Mouse (Mus musculus): ENCODE measurements around the gene Shcbp1l. TPM values are rescaled to one million over a fixed set of nuclear protein-coding genes. Genes with fewer than 3 reads are reported as not detected.
"Not testable (repeated sequence)": the region's sequence is repeated elsewhere in the genome, so short reads cannot be mapped to it uniquely, and the experiment has no call there.

Shcbp1l gene
- total and polyA plus RNA-seq, 3 experiments, result 0.06 TPM; not detected in 2

DNA sequence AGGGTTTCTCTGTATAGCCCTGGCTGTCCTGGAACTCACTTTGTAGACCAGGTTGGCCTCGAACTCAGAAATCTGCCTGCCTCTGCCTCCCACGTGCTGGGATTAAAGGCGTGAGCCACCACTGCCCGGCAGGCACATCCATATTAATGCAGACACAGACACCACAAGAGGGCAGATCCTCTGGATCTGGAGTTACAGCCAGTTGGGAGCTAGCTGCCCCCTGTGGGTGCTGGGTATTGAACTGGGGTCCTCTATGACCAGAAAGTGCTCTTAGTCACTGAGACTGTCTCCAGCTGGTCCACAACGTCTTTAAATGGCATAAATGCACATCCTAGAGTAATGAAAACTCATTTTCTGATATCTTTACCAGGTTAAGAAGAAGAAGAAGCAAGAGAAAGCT lies 39.3 kb upstream of the Shcbp1l start:
- peak; percentile 29 for TF ChIP-seq CTCF (IDR thresholded peaks at IDR 0.05)
- not testable (repeated sequence) for H3K4me1 ChIP-seq (ENCODE audit: control insufficient read depth, insufficient read depth, low read length); H3K27me3 ChIP-seq (ENCODE audit: control insufficient read depth, insufficient read depth, low read length); H3K27ac ChIP-seq; H3K9ac ChIP-seq (ENCODE audit: low read depth, low read length); H3K79me2 ChIP-seq (replicated peaks; ENCODE audit: control insufficient read depth, insufficient read depth, low read length); H3K36me3 ChIP-seq (ENCODE audit: control insufficient read depth, insufficient read depth, low read length); H3K4me3 ChIP-seq; DNase-seq
- intact Hi-C loops (cut with DNase I), result loop anchor here (1.0 to 5.0 kb wide), 6 partner anchors 12 to 338 kb away; partner anchors contain the start of gene Lamc1
- 74% methylated on average over 5 of the region's 5 CpGs for WGBS

DNA sequence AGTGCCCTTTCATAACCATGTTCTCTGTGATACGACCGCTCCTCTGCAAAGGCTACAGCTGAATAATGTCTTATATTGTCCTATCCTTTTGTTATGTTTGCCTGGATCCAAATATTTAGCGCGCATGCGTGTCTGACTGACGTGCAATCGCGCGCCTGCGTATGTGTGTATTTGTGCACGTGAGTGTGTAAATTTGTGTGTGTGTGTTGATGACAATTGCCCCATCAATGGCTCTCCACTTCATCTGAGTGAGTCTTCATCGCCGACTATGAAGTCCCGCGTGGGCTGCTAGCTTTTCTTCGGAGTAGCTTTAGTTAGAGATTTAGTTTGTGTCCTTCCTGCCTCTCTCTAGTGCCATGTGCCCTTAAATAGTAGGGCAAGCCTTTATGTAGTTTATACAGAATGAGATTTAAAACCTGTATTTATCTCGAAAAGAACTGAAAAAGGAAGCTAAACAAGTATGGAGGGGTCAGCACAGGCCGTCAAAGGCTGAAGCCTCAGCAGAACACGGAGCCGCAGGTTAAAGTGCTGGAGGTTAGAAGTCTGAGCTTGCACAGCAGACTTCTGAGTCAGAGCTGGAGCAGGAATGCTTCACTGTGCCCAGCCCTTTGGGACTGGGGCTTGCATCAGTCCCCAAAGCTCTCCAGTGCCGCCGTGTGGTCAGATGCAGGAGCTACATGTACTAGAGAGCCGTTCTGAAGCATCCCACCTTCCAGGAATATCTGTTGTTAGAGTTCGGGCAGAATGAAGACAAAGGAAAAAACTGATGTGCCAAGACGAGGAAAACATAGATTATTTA lies 38.5 kb upstream of the Shcbp1l start:
- Histone ChIP-seq H3K4me1 (ENCODE audit: control insufficient read depth, insufficient read depth, low read length) (peaks cover 3% of the 10 kb centered on the region; the same call in 1 of the 2 replicates), H3K36me3 (ENCODE audit: control insufficient read depth, insufficient read depth, low read length) (no peaks in the 10 kb centered on the region), H3K4me3 (no peak overlapping the region), H3K9ac (ENCODE audit: low read depth, low read length) (no peak overlapping the region), H3K27ac (peak overlapping the region; percentile 15), H3K79me2 (replicated peaks; ENCODE audit: control insufficient read depth, insufficient read depth, low read length) (no peaks in the 10 kb centered on the region), H3K27me3 (ENCODE audit: control insufficient read depth, insufficient read depth, low read length) (no peaks in the 10 kb centered on the region)
- WGBS, result 46% methylated on average over 25 of the region's 25 CpGs
- intact Hi-C loops (cut with DNase I), result loop anchor here (1.0 to 5.0 kb wide), 4 partner anchors 11 to 339 kb away; no protein-coding TSS in a partner anchor
- TF ChIP-seq CTCF (IDR thresholded peaks at IDR 0.05) (no peak; the same call in 1 of the 2 replicates), EP300 (IDR thresholded peaks at IDR 0.05; ENCODE audit: insufficient read depth, low read depth, low read length) (peak; percentile 97)
- DNase-seq, result peak; percentile 81 to 85

DNA sequence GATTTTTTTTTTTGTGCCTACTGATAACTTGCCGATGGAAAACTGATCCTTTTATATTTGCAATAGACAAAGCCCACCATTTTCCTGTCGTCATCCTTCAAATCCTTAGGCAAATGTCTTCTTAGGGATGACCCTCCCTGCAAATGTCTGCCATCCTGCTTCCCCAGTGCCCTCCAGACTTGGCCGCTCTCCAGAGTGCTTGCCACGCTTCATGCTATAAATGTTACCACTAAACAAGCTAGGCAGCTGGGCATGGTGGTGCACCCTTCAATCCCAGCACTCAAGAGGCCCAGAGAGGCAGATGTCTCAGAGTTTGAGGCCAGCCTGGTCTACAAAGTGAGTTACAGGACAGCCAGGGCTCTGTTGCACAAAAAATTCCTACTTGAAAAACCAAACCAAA lies 29.3 kb upstream of the Shcbp1l start:
- not testable (repeated sequence) for H3K4me1 ChIP-seq (ENCODE audit: control insufficient read depth, insufficient read depth, low read length); H3K36me3 ChIP-seq (ENCODE audit: control insufficient read depth, insufficient read depth, low read length); H3K27me3 ChIP-seq (ENCODE audit: control insufficient read depth, insufficient read depth, low read length); H3K27ac ChIP-seq; DNase-seq; H3K4me3 ChIP-seq; H3K9ac ChIP-seq (ENCODE audit: low read depth, low read length); H3K79me2 ChIP-seq (replicated peaks; ENCODE audit: control insufficient read depth, insufficient read depth, low read length)
- WGBS, result 73% methylated on average over 4 of the region's 4 CpGs
- intact Hi-C loops (cut with DNase I), result loop anchor here (5.0 kb wide), 1 partner anchor 353 kb away; no protein-coding TSS in a partner anchor

DNA sequence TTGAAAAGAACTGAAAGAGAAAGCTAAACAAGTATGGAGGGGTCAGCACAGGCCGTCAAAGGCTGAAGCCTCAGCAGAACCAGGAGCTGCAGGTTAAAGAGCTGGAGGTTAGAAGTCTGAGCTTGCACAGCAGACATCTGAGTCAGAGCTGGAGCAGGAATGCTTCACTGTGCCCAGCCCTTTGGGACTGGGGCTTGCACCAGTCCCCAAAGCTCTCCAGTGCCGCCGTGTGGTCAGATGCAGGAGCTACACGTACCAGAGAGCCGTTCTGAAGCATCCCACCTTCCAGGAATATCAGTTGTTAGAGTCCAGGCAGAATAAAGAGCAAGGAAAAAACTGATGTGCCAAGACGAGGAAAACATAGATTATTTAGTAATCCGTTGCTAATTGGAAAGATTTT lies 23.2 kb upstream of the Shcbp1l start:
- Histone ChIP-seq H3K36me3 (ENCODE audit: control insufficient read depth, insufficient read depth, low read length) (no peaks in the 10 kb centered on the region), H3K27me3 (ENCODE audit: control insufficient read depth, insufficient read depth, low read length) (no peaks in the 10 kb centered on the region), H3K79me2 (replicated peaks; ENCODE audit: control insufficient read depth, insufficient read depth, low read length) (no peaks in the 10 kb centered on the region), H3K27ac (no peak overlapping the region), H3K4me1 (ENCODE audit: control insufficient read depth, insufficient read depth, low read length) (no peaks in the 10 kb centered on the region), H3K9ac (ENCODE audit: low read depth, low read length) (no peak overlapping the region), H3K4me3 (no peak overlapping the region)
- TF ChIP-seq POLR2A (IDR thresholded peaks at IDR 0.05; ENCODE audit: insufficient read depth, low read depth, low read length) (no peak), EP300 (IDR thresholded peaks at IDR 0.05; ENCODE audit: insufficient read depth, low read depth, low read length) (peak; percentile 31; the same call in 1 of the 2 replicates), CTCF (IDR thresholded peaks at IDR 0.05) (peak; percentile 92)
- intact Hi-C loops (cut with DNase I), result loop anchor here (5.0 kb wide), 1 partner anchor 609 kb away; no protein-coding TSS in a partner anchor
- WGBS, result 2% methylated on average over 7 of the region's 7 CpGs
- peak; percentile 61 to 75 for DNase-seq

DNA sequence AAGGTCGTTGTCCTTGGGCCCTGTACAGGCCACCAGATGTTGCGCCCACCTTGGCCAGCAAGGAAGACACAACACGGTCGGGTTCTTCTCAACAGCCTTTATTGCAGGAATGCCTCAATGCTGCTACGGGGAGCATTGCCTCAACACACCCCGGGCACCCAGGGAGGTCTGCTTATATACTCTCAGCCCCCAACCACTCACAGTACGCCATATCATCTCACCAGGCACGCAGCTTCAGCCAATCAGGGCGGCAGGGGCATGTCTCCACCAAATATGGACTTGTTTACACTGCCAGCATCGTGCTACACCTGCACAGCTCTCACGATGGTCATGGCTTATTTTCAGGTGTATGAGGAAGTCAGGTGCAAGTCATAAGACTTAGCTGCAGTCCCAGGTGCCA lies 17.3 kb upstream of the Shcbp1l start:
- DNase-seq; H3K4me1 ChIP-seq (ENCODE audit: control insufficient read depth, insufficient read depth, low read length); H3K27me3 ChIP-seq (ENCODE audit: control insufficient read depth, insufficient read depth, low read length); H3K9ac ChIP-seq (ENCODE audit: low read depth, low read length); H3K4me3 ChIP-seq; H3K36me3 ChIP-seq (ENCODE audit: control insufficient read depth, insufficient read depth, low read length); H3K79me2 ChIP-seq (replicated peaks; ENCODE audit: control insufficient read depth, insufficient read depth, low read length); intact Hi-C loops (cut with DNase I); H3K27ac ChIP-seq: not testable (repeated sequence)
- WGBS, result 86% methylated on average over 11 of the region's 11 CpGs

DNA sequence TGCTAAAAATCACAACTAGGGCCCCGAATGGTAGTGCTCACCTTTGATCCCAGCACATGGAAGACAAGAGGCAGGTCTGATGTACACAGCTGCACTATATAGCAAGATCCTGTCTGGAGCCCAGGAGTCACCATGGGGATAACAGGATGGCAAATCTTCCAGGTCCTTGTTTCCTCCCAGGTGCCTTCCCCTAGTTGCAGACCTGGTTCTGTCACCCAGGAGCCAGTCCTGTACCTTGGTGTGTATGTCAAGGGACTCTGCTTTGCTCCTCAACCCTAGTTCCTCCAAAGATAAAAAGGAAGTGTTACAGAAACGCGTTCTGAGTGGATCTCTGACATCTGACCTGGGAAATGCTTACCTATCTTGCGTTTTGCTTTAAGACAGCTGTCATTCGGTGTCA lies 16.7 kb upstream of the Shcbp1l start:
- H3K79me2 ChIP-seq (replicated peaks; ENCODE audit: control insufficient read depth, insufficient read depth, low read length); intact Hi-C loops (cut with DNase I); H3K27me3 ChIP-seq (ENCODE audit: control insufficient read depth, insufficient read depth, low read length); DNase-seq; H3K27ac ChIP-seq; H3K4me3 ChIP-seq; H3K4me1 ChIP-seq (ENCODE audit: control insufficient read depth, insufficient read depth, low read length); H3K9ac ChIP-seq (ENCODE audit: low read depth, low read length); H3K36me3 ChIP-seq (ENCODE audit: control insufficient read depth, insufficient read depth, low read length): not testable (repeated sequence)
- WGBS, result 84% methylated on average over 5 of the region's 5 CpGs

DNA sequence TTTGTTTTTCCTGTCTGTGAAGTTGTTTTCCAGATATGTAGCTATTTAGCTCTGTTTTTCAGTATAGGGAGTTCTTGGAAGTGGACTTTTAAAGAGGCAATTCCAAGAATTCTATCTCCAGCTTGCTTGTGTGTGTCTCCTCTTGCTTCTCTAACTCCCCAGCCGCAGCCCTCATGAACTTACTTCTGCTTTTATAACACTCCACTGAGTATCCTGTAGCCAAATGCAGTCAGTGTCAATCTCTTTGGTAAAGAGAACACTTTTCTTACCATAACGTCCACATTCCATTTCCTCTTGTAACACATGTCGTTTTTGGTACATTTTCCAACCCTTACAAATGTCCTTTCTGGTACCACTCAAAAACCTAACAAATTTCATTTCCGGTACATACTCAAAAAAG lies 14.0 kb upstream of the Shcbp1l start:
- H3K4me3 ChIP-seq; H3K27ac ChIP-seq; DNase-seq; H3K4me1 ChIP-seq (ENCODE audit: control insufficient read depth, insufficient read depth, low read length); intact Hi-C loops (cut with DNase I); H3K9ac ChIP-seq (ENCODE audit: low read depth, low read length); H3K27me3 ChIP-seq (ENCODE audit: control insufficient read depth, insufficient read depth, low read length); H3K79me2 ChIP-seq (replicated peaks; ENCODE audit: control insufficient read depth, insufficient read depth, low read length); H3K36me3 ChIP-seq (ENCODE audit: control insufficient read depth, insufficient read depth, low read length): not testable (repeated sequence)
- WGBS, result 88% methylated on average over 1 of the region's 4 CpGs

All from heart, adult 2 months (tissue).